Comparison of ENCODE assay signal across 27 mouse cellular contexts in the genomic region with DNA sequence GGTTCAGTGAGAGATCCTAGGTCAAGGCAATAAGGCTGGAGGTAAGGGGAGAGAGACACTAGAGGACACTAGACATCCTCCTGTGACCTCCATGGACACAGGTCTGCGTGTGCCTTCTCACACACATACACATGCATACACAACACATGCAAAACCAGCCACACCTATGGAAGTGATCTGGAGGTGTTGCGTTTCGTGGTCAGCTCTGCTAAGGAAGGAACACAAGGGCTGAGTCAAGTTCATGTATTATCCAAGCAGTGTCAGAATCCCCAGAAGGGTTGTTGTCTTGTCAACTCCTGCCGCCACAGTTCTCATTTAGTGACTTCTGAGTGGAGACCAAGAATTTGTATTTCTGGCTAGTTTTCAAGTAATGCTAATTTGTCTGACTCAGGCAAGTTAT. TPM values are rescaled to one million over a fixed set of nuclear protein-coding genes. Genes with fewer than 3 reads are reported as not detected.
DNase-seq lines count a peak whose midpoint lies in the region; ATAC-seq and TF ChIP-seq lines count a peak whose summit lies in the region.
"Had no signal": no experiment of that assay in that cellular context is flagged by ENCODE, and none has a peak within 500 bp of the region (broad histone marks: within the 10 kb centered on the region; RNA-seq: fewer than 3 reads in every experiment).

No protein-coding gene starts in this region.

- TF ChIP-seq EP300 in stomach, postnatal 0 days (optimal IDR thresholded peaks at IDR 0.05) = no peak

- no peak overlapping the region for H3K9ac ChIP-seq in liver, embryonic 13.5 days
- no peak overlapping the region for H3K9ac ChIP-seq in liver, embryonic 11.5 days (ENCODE audit: low read depth, low read length)
- H3K9ac ChIP-seq in stomach, postnatal 0 days (ENCODE audit: low read length) = no peak overlapping the region
- H3K9ac ChIP-seq: embryonic facial prominence, embryonic 12.5 days; embryonic facial prominence, embryonic 15.5 days; forebrain, postnatal 0 days; heart, embryonic 13.5 days; hindbrain, embryonic 12.5 days; intestine, embryonic 15.5 days had no signal

- TF ChIP-seq POLR2A in bone marrow macrophage, adult 2 months (IDR thresholded peaks at IDR 0.05; ENCODE audit: borderline replicate concordance, low read depth, low read length) = no peak

- peaks cover 35% of the 10 kb centered on the region for H3K4me1 ChIP-seq in liver, embryonic 13.5 days (replicated peaks)
- H3K4me1 ChIP-seq in liver, embryonic 11.5 days (replicated peaks; ENCODE audit: control insufficient read depth, insufficient read depth, low read length) = peaks cover 7% of the 10 kb centered on the region
- peaks cover 21% of the 10 kb centered on the region for H3K4me1 ChIP-seq in bone marrow macrophage, adult 2 months (ENCODE audit: control insufficient read depth, insufficient read depth, low read length)
- H3K4me1 ChIP-seq in stomach, postnatal 0 days (replicated peaks; ENCODE audit: control insufficient read depth, insufficient read depth) = no peaks in the 10 kb centered on the region
- H3K4me1 ChIP-seq: embryonic facial prominence, embryonic 12.5 days; embryonic facial prominence, embryonic 15.5 days; heart, embryonic 10.5 days; heart, embryonic 13.5 days; hindbrain, embryonic 12.5 days; intestine, embryonic 15.5 days had no signal

- no peaks in the 10 kb centered on the region for H3K9me3 ChIP-seq in liver, embryonic 13.5 days (replicated peaks)
- no peaks in the 10 kb centered on the region for H3K9me3 ChIP-seq in liver, embryonic 11.5 days (ENCODE audit: control insufficient read depth, low read length)
- H3K9me3 ChIP-seq in stomach, postnatal 0 days (ENCODE audit: control insufficient read depth, low read length) = no peaks in the 10 kb centered on the region
- H3K9me3 ChIP-seq: embryonic facial prominence, embryonic 12.5 days; embryonic facial prominence, embryonic 15.5 days; G1E; heart, embryonic 10.5 days; heart, embryonic 13.5 days; hindbrain, embryonic 12.5 days; intestine, embryonic 15.5 days had no signal

- peak overlapping the region; percentile 39; the same call in 1 of the 2 replicates for H3K27ac ChIP-seq in liver, embryonic 13.5 days
- no peak overlapping the region for H3K27ac ChIP-seq in liver, embryonic 11.5 days (ENCODE audit: low read depth, low read length)
- peak overlapping the region; percentile 43 for H3K27ac ChIP-seq in bone marrow macrophage, adult 2 months (ENCODE audit: insufficient read depth, low read depth, low read length)
- H3K27ac ChIP-seq in stomach, postnatal 0 days (replicated peaks) = 0 out of 2 replicates have a peak overlapping the region, but pooled peaks have one; percentile 30
- H3K27ac ChIP-seq: embryonic facial prominence, embryonic 12.5 days; embryonic facial prominence, embryonic 15.5 days; gastrocnemius, adult 2 months; heart, adult 2 months; heart, embryonic 10.5 days; heart, embryonic 13.5 days; hindbrain, embryonic 12.5 days; intestine, embryonic 15.5 days had no signal

- H3K4me2 ChIP-seq in liver, embryonic 13.5 days = no peak overlapping the region
- no peak overlapping the region for H3K4me2 ChIP-seq in liver, embryonic 11.5 days
- no peak overlapping the region for H3K4me2 ChIP-seq in stomach, postnatal 0 days (replicated peaks; ENCODE audit: low read depth)
- H3K4me2 ChIP-seq: embryonic facial prominence, embryonic 12.5 days; embryonic facial prominence, embryonic 15.5 days; heart, embryonic 13.5 days; hindbrain, embryonic 12.5 days; intestine, embryonic 15.5 days had no signal

- H3K36me3 ChIP-seq in liver, embryonic 13.5 days = 0 out of 2 replicates have a peak, but pooled peaks cover 15% of the 10 kb centered on the region
- H3K36me3 ChIP-seq in liver, embryonic 11.5 days (ENCODE audit: control insufficient read depth, insufficient read depth, low read length) = peaks cover 2% of the 10 kb centered on the region; the same call in 1 of the 2 replicates
- H3K36me3 ChIP-seq in stomach, postnatal 0 days (ENCODE audit: control insufficient read depth, insufficient read depth, low read length) = no peaks in the 10 kb centered on the region
- H3K36me3 ChIP-seq: intestine, embryonic 15.5 days had no signal

- H3K27me3 ChIP-seq in liver, embryonic 13.5 days = no peaks in the 10 kb centered on the region
- no peaks in the 10 kb centered on the region for H3K27me3 ChIP-seq in liver, embryonic 11.5 days (replicated peaks; ENCODE audit: control insufficient read depth, insufficient read depth, low read length)
- no peaks in the 10 kb centered on the region for H3K27me3 ChIP-seq in stomach, postnatal 0 days (ENCODE audit: control insufficient read depth, insufficient read depth, low read length)
- H3K27me3 ChIP-seq: embryonic facial prominence, embryonic 12.5 days; embryonic facial prominence, embryonic 15.5 days; heart, embryonic 13.5 days; hindbrain, embryonic 12.5 days; intestine, embryonic 15.5 days had no signal

- H3K4me3 ChIP-seq in liver, embryonic 13.5 days (replicated peaks) = no peak overlapping the region
- H3K4me3 ChIP-seq in liver, embryonic 11.5 days (ENCODE audit: low read depth, low read length) = no peak overlapping the region
- no peak overlapping the region for H3K4me3 ChIP-seq in bone marrow macrophage, adult 2 months (ENCODE audit: insufficient read depth, low read length)
- H3K4me3 ChIP-seq in stomach, postnatal 0 days (ENCODE audit: low read depth, low read length) = no peak overlapping the region
- H3K4me3 ChIP-seq: embryonic facial prominence, embryonic 12.5 days; embryonic facial prominence, embryonic 15.5 days; gastrocnemius, adult 2 months; heart, adult 2 months; heart, embryonic 10.5 days; heart, embryonic 13.5 days; hindbrain, embryonic 12.5 days; intestine, embryonic 15.5 days had no signal

- 73% methylated on average over 4 of the region's 4 CpGs for whole genome bisulfite sequencing in liver, embryonic 13.5 days (ENCODE audit: insufficient replicate concordance)
- WGBS in liver, embryonic 11.5 days = 97% methylated on average over 4 of the region's 4 CpGs
- WGBS in stomach, postnatal 0 days = 88% methylated on average over 4 of the region's 4 CpGs

- DNase-seq in liver, embryonic 13.5 days = no peak
- DNase-seq in liver, embryonic 11.5 days (ENCODE audit: low spot score) = no peak
- no peak for DNase-seq in stomach, postnatal 0 days (ENCODE audit: low spot score)
- no peak for DNase-seq in embryo, embryonic 10.5 days (ENCODE audit: low spot score)
- no peak for DNase-seq in adrenal gland, adult 18-20 months (ENCODE audit: low spot score in 2 of 2)
- no peak for DNase-seq in B cell, adult 2 months
- DNase-seq: adrenal gland, postnatal 10 days; adrenal gland, postnatal 36 days; cerebellum, adult 11-12 months; cerebellum, adult 8-10 months; cerebellum, postnatal 14 days; forebrain, postnatal 0 days; gastrocnemius, adult 2 months; gastrocnemius, postnatal 14 days; heart, adult 2 months; heart, postnatal 14 days had no signal

- ATAC-seq in liver, embryonic 13.5 days (ENCODE audit: low read depth) = no peak
- ATAC-seq in liver, embryonic 11.5 days (replicated peaks; ENCODE audit: low FRiP score) = no peak
- ATAC-seq in megakaryocyte, adult 5-6 weeks (ENCODE audit: poor library complexity, severe bottlenecking) = peak; percentile 50
- ATAC-seq in stomach, postnatal 0 days (ENCODE audit: low FRiP score, low TSS enrichment) = no peak
- ATAC-seq: forebrain, embryonic 14.5 days; forebrain, postnatal 0 days; hindbrain, embryonic 16.5 days; intestine, embryonic 15.5 days had no signal

- TF ChIP-seq CTCF in bone marrow macrophage, adult 2 months (IDR thresholded peaks at IDR 0.05; ENCODE audit: low read depth, low read length) = no peak
- TF ChIP-seq CTCF in stomach, postnatal 0 days (IDR thresholded peaks at IDR 0.05; ENCODE audit: low read depth) = no peak

RNA-seq across cellular contexts. Expression of a gene that starts 13.3 kb away (rescaled TPM):
- polyA plus RNA-seq in liver, embryonic 13.5 days (2015; fragmentation: Nextera tagmentation; extraction: Ambion mirVana) = 3.3 and 4.1 TPM in 2 replicates
- 10.4 and 10.7 TPM in 2 replicates for polyA plus RNA-seq in liver, embryonic 11.5 days (2014; fragmentation: Nextera tagmentation; extraction: Ambion mirVana)
- polyA plus RNA-seq in bone marrow macrophage, adult 2 months (2012; ENCODE audit: insufficient read depth, insufficient read length, missing spikeins) = 23.7 and 24.2 TPM in 2 replicates
- 25.5 and 26.4 TPM in 2 replicates for total RNA-seq in megakaryocyte, adult 5-6 weeks (2015)
- 38.9 and 50.1 TPM in 2 replicates for total RNA-seq in megakaryocyte, adult 5-6 weeks (2017)
- 5.2 and 5.7 TPM in 2 replicates for polyA plus RNA-seq in stomach, postnatal 0 days (2015; fragmentation: Nextera tagmentation; extraction: Ambion mirVana)
- total RNA-seq in adrenal gland, adult 18-20 months (2021) = 10 to 100 TPM; 32.2 to 36.6 TPM

RNA-seq across cellular contexts. Expression of a gene that starts 48.4 kb away (rescaled TPM):
- 35.0 and 36.7 TPM in 2 replicates for polyA plus RNA-seq in liver, embryonic 13.5 days (2015; fragmentation: Nextera tagmentation; extraction: Ambion mirVana)
- polyA plus RNA-seq in liver, embryonic 11.5 days (2014; fragmentation: Nextera tagmentation; extraction: Ambion mirVana) = 75.1 and 78.7 TPM in 2 replicates
- 23.5 and 23.6 TPM in 2 replicates for polyA plus RNA-seq in bone marrow macrophage, adult 2 months (2012; ENCODE audit: insufficient read depth, insufficient read length, missing spikeins)
- 46.2 and 49.0 TPM in 2 replicates for total RNA-seq in megakaryocyte, adult 5-6 weeks (2015)
- total RNA-seq in megakaryocyte, adult 5-6 weeks (2017) = 30.7 and 30.9 TPM in 2 replicates
- polyA plus RNA-seq in stomach, postnatal 0 days (2015; fragmentation: Nextera tagmentation; extraction: Ambion mirVana) = 44.7 and 46.7 TPM in 2 replicates
- 10 to 100 TPM; 37.7 to 39.1 TPM for total RNA-seq in adrenal gland, adult 18-20 months (2021)
